Mouse (Mus musculus) hematopoietic stem cell, adult 5-6 weeks (primary cell): Measurements from ENCODE around the gene Eno3. TPM values are rescaled to one million over a fixed set of nuclear protein-coding genes. Genes with fewer than 3 reads are reported as not detected.

ENCODE experiments used
- ATAC-seq, 2 experiments: fragments of 125-278 bp in 1 of 2; replicated peaks in 1 of 2; 2 replicates each; pipeline ENCODE4 v1.8.0; 2016 to 2017; ENCODE audit warnings: inconsistent platforms in 2 of 2, mild to moderate bottlenecking in 2 of 2, moderate number of reproducible peaks in 2 of 2, low read depth in 1 of 2, moderate TSS enrichment in 1 of 2; ENCODE audit not compliant: low FRiP score in 2 of 2, poor library complexity in 2 of 2, severe bottlenecking in 2 of 2, insufficient read depth in 1 of 2, low TSS enrichment in 1 of 2
- total RNA-seq: library from RNA; stranded (forward); fragments of 172-1452, 232-1000 nt; gene quantifications from 2 replicates; pipeline ENCODE4 v1.2.3, GENCODE M21; 2017

Gene Eno3
- total RNA-seq, 1 experiment from 2014 or later = 8.4 TPM

- ATAC-seq = no peak
Measured at GRCm38 (mm10) chr11:70638293-70638692, 18.7 kb upstream of the Eno3 start.

GRCm38 (mm10) chr11:70638714-70639278 is 18.2 kb upstream of the Eno3 start, which contains the start of gene Gp1ba:
Gp1ba (plus strand) TSS chr11:70639122.
- ATAC-seq = peak; percentile 76 to 89

- ATAC-seq = no peak
Measured at GRCm38 (mm10) chr11:70639976-70640375, 17.0 kb upstream of the Eno3 start.

- ATAC-seq = no peak
Measured at GRCm38 (mm10) chr11:70641241-70641640, 15.8 kb upstream of the Eno3 start.

- ATAC-seq = no peak
Measured at GRCm38 (mm10) chr11:70643051-70643450, 14.0 kb upstream of the Eno3 start.

- ATAC-seq = no peak
Measured at GRCm38 (mm10) chr11:70644564-70645103, 12.4 kb upstream of the Eno3 start.

GRCm38 (mm10) chr11:70645461-70646258 is 11.3 kb upstream of the Eno3 start:
- no peak for ATAC-seq

GRCm38 (mm10) chr11:70646259-70646555 is 10.8 kb upstream of the Eno3 start:
- no peak for ATAC-seq

- ATAC-seq = peak; percentile 77 to 85
Measured at GRCm38 (mm10) chr11:70646691-70647650, 10.0 kb upstream of the Eno3 start, which contains the start of the genes Rnf167 and Slc25a11. Rnf167 (plus strand) TSS chr11:70647235. Slc25a11 (minus strand) TSS chr11:70647479.

- no peak for ATAC-seq
Measured at GRCm38 (mm10) chr11:70647716-70648420, 9.1 kb upstream of the Eno3 start.

- no peak for ATAC-seq
Measured at GRCm38 (mm10) chr11:70648512-70648911, 8.5 kb upstream of the Eno3 start.

- no peak for ATAC-seq
Measured at GRCm38 (mm10) chr11:70649185-70649734, 7.7 kb upstream of the Eno3 start.

- ATAC-seq = no peak
Measured at GRCm38 (mm10) chr11:70650322-70651175, 6.5 kb upstream of the Eno3 start.

- ATAC-seq = no peak
Measured at GRCm38 (mm10) chr11:70651391-70651790, 5.6 kb upstream of the Eno3 start.

GRCm38 (mm10) chr11:70652029-70652883 is 4.7 kb upstream of the Eno3 start:
- no peak for ATAC-seq
